Mouse (Mus musculus): Measurements from ENCODE around the gene Cacnb4. TPM values are rescaled to one million over a fixed set of nuclear protein-coding genes. Genes with fewer than 3 reads are reported as not detected.

Cacnb4 gene
- polyA plus RNA-seq, 1 experiment, result 0.01 TPM

DNA sequence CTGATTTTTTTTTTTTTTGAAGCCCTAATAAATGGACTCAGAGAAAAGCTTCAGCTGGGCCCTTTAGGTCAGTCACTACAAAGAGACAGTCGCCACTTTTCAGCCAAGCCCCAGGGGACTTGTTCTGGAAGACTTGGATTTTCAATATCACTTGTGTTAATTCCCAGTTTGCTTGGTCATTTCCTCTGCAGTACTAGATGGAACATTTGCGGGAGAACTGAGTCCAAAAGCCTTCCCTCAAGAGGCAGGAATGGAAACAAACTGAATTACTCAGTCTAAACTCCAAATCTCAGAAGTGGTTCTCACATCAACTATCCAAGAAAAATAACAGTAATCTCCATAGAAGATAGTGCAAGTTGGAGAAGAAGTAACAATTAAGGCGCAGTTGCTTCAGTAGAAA is 109.2 kb downstream of the Cacnb4 start:
- no peak overlapping the region for H3K4me3 ChIP-seq
- H3ac ChIP-seq (ENCODE audit: control insufficient read depth, insufficient read length), result no peak overlapping the region
- no peaks in the 10 kb centered on the region for H3K79me2 ChIP-seq (ENCODE audit: control insufficient read depth, insufficient read depth)
- no peak overlapping the region for H3K4me2 ChIP-seq (ENCODE audit: low read depth)
- H3K27me3 ChIP-seq (ENCODE audit: control insufficient read depth, insufficient read depth, insufficient read length), result no peaks in the 10 kb centered on the region
- H3K36me3 ChIP-seq (ENCODE audit: control insufficient read depth, insufficient read depth), result no peaks in the 10 kb centered on the region
- TF ChIP-seq MAX (IDR thresholded peaks at IDR 0.05; ENCODE audit: low read depth), result no peak
- TF ChIP-seq REST (IDR thresholded peaks at IDR 0.05; ENCODE audit: insufficient read depth, insufficient read length), result no peak
- no peak for TF ChIP-seq SRF (IDR thresholded peaks at IDR 0.05; ENCODE audit: control insufficient read depth, insufficient read length, low read depth)
- TF ChIP-seq USF1 (IDR thresholded peaks at IDR 0.05; ENCODE audit: low read depth), result no peak
- no peak for TF ChIP-seq MYOD1 (IDR thresholded peaks at IDR 0.05; ENCODE audit: control insufficient read depth in 1 of 3, insufficient read length in 2 of 3, low read depth in 2 of 3)
- no peak for TF ChIP-seq POLR2AphosphoS2 (IDR thresholded peaks at IDR 0.05; ENCODE audit: insufficient read length, low read depth)
- no peak for TF ChIP-seq MYOG (IDR thresholded peaks at IDR 0.05; ENCODE audit: control insufficient read depth in 1 of 3, insufficient read depth in 1 of 3, insufficient read length in 2 of 3, low read depth in 2 of 3)
- no peak for TF ChIP-seq POLR2A (IDR thresholded peaks at IDR 0.05; ENCODE audit: insufficient read length, low read depth)
- TF ChIP-seq TCF12 (IDR thresholded peaks at IDR 0.05; ENCODE audit: insufficient read depth, poor library complexity, severe bottlenecking), result no peak
- TF ChIP-seq CEBPB (IDR thresholded peaks at IDR 0.05; ENCODE audit: insufficient read depth, poor library complexity, severe bottlenecking), result no peak
- TF ChIP-seq TCF3 (IDR thresholded peaks at IDR 0.05; ENCODE audit: insufficient read length, low read depth), result no peak

DNA sequence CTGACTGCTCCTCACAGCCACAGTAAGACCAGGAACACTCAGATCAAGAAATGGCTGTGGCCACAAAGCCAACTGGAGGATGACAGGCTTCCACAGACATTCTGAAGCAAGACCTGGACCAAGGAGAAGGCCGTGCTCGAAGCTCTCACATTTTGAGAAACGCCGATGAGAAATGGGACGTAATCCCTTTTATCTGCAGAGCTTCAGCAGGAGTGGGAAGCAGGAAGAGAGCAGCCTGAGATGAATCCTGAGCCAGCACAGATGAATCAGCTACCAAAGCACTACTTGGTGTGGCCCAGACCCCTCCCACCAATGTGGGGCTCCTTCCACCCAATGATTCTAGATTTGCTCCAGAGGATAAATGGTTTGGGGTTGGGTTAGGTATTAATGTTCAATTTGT is 113.4 kb downstream of the Cacnb4 start:
- Histone ChIP-seq H3K36me3 (ENCODE audit: control insufficient read depth, insufficient read depth) (no peaks in the 10 kb centered on the region), H3K79me2 (ENCODE audit: control insufficient read depth, insufficient read depth) (no peaks in the 10 kb centered on the region), H3K4me3 (no peak overlapping the region), H3K27me3 (ENCODE audit: control insufficient read depth, insufficient read depth, insufficient read length) (peaks cover 7% of the 10 kb centered on the region), H3ac (ENCODE audit: control insufficient read depth, insufficient read length) (no peak overlapping the region), H3K4me2 (ENCODE audit: low read depth) (no peak overlapping the region)
- no peak for TF ChIP-seq POLR2AphosphoS2 (IDR thresholded peaks at IDR 0.05; ENCODE audit: insufficient read length, low read depth)
- no peak for TF ChIP-seq CEBPB (IDR thresholded peaks at IDR 0.05; ENCODE audit: insufficient read depth, poor library complexity, severe bottlenecking)
- no peak for TF ChIP-seq SRF (IDR thresholded peaks at IDR 0.05; ENCODE audit: control insufficient read depth, insufficient read length, low read depth)
- no peak for TF ChIP-seq E2F4 (IDR thresholded peaks at IDR 0.05; ENCODE audit: insufficient read depth)
- no peak for TF ChIP-seq MYOD1 (IDR thresholded peaks at IDR 0.05; ENCODE audit: control insufficient read depth in 1 of 3, insufficient read length in 2 of 3, low read depth in 2 of 3)
- no peak for TF ChIP-seq USF1 (IDR thresholded peaks at IDR 0.05; ENCODE audit: low read depth)
- TF ChIP-seq TCF3 (IDR thresholded peaks at IDR 0.05; ENCODE audit: insufficient read length, low read depth), result no peak

DNA sequence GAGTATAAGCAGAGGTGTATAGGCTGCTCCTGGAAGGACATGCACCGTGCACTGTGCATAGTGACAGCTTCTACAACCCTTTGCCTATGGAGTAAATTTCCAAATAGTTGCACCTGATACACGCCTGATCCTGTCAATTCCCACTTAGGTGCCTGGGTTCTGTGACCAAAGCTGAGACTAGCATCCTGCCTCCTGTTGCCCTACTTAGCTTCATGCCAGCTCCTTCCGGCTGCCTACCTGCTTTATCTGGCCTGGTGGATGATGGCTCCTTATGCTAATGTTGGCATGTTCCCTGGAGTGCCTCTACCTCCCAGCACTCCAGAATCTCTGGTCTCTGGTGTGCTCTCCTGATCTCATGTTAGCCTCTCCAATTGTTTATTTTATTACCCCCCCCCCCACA is 114.3 kb downstream of the Cacnb4 start:
- Histone ChIP-seq H3K27me3 (ENCODE audit: control insufficient read depth, insufficient read depth, insufficient read length) (peaks cover 8% of the 10 kb centered on the region), H3ac (ENCODE audit: control insufficient read depth, insufficient read length) (no peak overlapping the region), H3K36me3 (ENCODE audit: control insufficient read depth, insufficient read depth) (no peaks in the 10 kb centered on the region), H3K4me3 (no peak overlapping the region), H3K4me2 (ENCODE audit: low read depth) (no peak overlapping the region), H3K79me2 (ENCODE audit: control insufficient read depth, insufficient read depth) (no peaks in the 10 kb centered on the region)
- TF ChIP-seq TCF12 (IDR thresholded peaks at IDR 0.05; ENCODE audit: insufficient read depth, poor library complexity, severe bottlenecking), result no peak
- no peak for TF ChIP-seq CEBPB (IDR thresholded peaks at IDR 0.05; ENCODE audit: insufficient read depth, poor library complexity, severe bottlenecking)
- no peak for TF ChIP-seq TCF3 (IDR thresholded peaks at IDR 0.05; ENCODE audit: insufficient read length, low read depth)
- TF ChIP-seq E2F4 (IDR thresholded peaks at IDR 0.05; ENCODE audit: insufficient read depth), result no peak

DNA sequence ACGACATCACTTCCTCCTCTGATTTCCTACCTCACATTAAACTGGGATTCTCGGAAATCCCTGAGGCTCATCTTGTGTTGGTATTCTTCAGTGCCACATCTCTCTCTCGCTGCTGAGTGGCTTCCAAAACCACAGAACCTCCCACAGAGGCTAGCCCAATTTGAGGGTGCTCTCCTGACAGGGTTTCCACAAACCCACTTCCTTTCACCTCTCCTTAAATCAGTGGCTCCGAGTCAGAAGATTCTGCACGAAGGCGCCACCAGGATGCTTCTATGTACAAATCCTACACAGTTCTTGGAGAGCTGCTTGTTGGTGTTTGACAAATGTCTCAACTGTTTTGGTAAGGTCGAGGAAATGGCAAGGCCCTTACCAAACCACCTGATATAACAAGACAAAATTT is 115.5 kb downstream of the Cacnb4 start:
- TF ChIP-seq SRF (IDR thresholded peaks at IDR 0.05; ENCODE audit: control insufficient read depth, insufficient read length, low read depth) (no peak), USF1 (IDR thresholded peaks at IDR 0.05; ENCODE audit: low read depth) (no peak), POLR2AphosphoS2 (IDR thresholded peaks at IDR 0.05; ENCODE audit: insufficient read length, low read depth) (no peak), MYOG (IDR thresholded peaks at IDR 0.05; ENCODE audit: control insufficient read depth in 1 of 3, insufficient read depth in 1 of 3, insufficient read length in 2 of 3, low read depth in 2 of 3) (no peak), TCF12 (IDR thresholded peaks at IDR 0.05; ENCODE audit: insufficient read depth, poor library complexity, severe bottlenecking) (no peak), POLR2A (IDR thresholded peaks at IDR 0.05; ENCODE audit: insufficient read length, low read depth) (no peak), TCF3 (IDR thresholded peaks at IDR 0.05; ENCODE audit: insufficient read length, low read depth) (no peak), MAX (IDR thresholded peaks at IDR 0.05; ENCODE audit: low read depth) (no peak), CEBPB (IDR thresholded peaks at IDR 0.05; ENCODE audit: insufficient read depth, poor library complexity, severe bottlenecking) (no peak)

DNA sequence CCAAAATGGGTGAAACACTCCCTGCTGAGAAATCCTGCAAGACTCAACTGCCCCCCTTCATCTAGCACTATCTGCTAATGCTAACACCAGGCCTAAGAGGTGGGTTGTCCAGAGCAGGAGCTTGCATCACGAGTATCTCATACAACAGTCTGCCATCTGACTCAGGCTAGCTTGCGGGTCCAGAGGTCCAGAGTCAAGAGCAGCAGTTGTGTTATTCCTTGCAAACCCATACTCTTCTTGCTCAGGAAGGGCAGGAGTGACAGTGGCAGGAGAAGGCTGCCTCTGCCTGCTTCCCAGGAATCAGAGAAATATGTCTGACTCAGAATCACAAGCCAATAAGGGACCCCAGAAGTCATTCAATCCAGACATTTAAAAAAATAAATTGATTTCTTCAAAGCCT is 116.4 kb downstream of the Cacnb4 start:
- H3K36me3 ChIP-seq (ENCODE audit: control insufficient read depth, insufficient read depth), result no peaks in the 10 kb centered on the region
- no peak overlapping the region for H3ac ChIP-seq (ENCODE audit: control insufficient read depth, insufficient read length)
- peaks cover 12% of the 10 kb centered on the region for H3K27me3 ChIP-seq (ENCODE audit: control insufficient read depth, insufficient read depth, insufficient read length)
- no peaks in the 10 kb centered on the region for H3K79me2 ChIP-seq (ENCODE audit: control insufficient read depth, insufficient read depth)
- H3K4me3 ChIP-seq, result no peak overlapping the region
- TF ChIP-seq E2F4 (IDR thresholded peaks at IDR 0.05; ENCODE audit: insufficient read depth) (no peak), TCF12 (IDR thresholded peaks at IDR 0.05; ENCODE audit: insufficient read depth, poor library complexity, severe bottlenecking) (no peak), TCF3 (IDR thresholded peaks at IDR 0.05; ENCODE audit: insufficient read length, low read depth) (no peak)
- no peak overlapping the region for H3K4me2 ChIP-seq (ENCODE audit: low read depth)

More for the DNA sequence above, 115.5 kb downstream of the Cacnb4 start:
- no peaks in the 10 kb centered on the region for H3K79me2 ChIP-seq (ENCODE audit: control insufficient read depth, insufficient read depth)
- H3K36me3 ChIP-seq (ENCODE audit: control insufficient read depth, insufficient read depth), result no peaks in the 10 kb centered on the region
- H3ac ChIP-seq (ENCODE audit: control insufficient read depth, insufficient read length), result no peak overlapping the region
- peaks cover 8% of the 10 kb centered on the region for H3K27me3 ChIP-seq (ENCODE audit: control insufficient read depth, insufficient read depth, insufficient read length)
- H3K4me3 ChIP-seq, result no peak overlapping the region
- no peak overlapping the region for H3K4me2 ChIP-seq (ENCODE audit: low read depth)

Data from myocyte (in vitro differentiated cells).